Mouse (Mus musculus): Measurements from ENCODE around the gene Ubqln4.

- TF ChIP-seq CTCF (IDR thresholded peaks at IDR 0.05; ENCODE audit: borderline replicate concordance, insufficient read depth, low read length) (peak; percentile 87), POLR2A (IDR thresholded peaks at IDR 0.05; ENCODE audit: low read depth, low read length) (no peak)
Observed at GRCm38 (mm10) chr3:88521803-88522331, 31.7 kb upstream of the Ubqln4 start.
